Mouse (Mus musculus) induced T-regulatory cell, adult 2 months (primary cell): ENCODE data around the gene Olfr520.
"Not testable (repeated sequence)": the region's sequence is repeated elsewhere in the genome, so short reads cannot be mapped to it uniquely, and the experiment has no call there.

ENCODE experiments used
- DNase-seq: peaks from one replicate; pipeline ENCODE4 v3.0.0-alpha.2; 2012; ENCODE audit warnings: low read depth

Gene Olfr520

GRCm38 (mm10) chr7:99712431-99712830 is 17.6 kb upstream of the Olfr520 start:
- DNase-seq = no peak

DNA sequence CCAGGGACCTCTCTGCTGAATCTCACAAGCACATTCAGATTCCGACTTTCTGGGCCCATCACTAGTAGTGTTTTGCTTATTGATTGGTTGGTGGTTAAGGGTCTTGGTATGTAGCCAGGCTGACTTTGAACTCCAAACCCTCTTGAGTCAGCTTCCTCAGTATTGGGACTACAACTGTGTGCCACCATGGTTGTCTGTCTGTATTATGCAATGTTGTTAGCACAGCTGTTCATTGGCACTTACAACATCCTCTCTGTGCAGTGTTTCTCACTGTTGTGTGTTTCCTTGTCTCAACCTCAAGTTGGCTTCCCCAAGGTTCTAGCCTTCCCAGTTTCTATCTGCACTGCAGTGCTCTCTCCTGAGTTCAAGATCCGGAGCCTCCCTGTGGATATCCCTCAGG is 13.5 kb upstream of the Olfr520 start:
- DNase-seq = no peak

DNA sequence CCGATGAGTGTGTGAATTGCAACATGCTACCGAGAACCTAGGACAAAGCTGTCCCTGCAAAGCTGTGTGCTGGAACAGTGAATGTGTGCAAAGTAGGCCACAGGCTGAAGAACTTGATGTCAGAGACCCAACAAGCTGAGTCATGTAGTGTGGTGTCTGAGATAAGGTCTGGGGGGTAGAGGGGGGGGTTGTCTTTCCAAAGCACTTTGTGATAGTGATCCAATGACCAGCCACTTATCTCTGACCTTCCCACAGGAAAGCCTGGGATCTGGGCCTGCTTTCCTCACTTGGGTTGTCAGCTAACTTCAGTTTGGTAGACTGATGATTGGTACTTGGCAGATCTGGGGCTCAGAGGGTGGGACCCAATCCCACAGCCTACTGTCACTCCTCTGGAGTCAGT is 4.5 kb downstream of the Olfr520 start:
- DNase-seq = no peak

GRCm38 (mm10) chr7:99735491-99735890 is 5.4 kb downstream of the Olfr520 start:
- not testable (repeated sequence) for DNase-seq

GRCm38 (mm10) chr7:99739276-99739675 is 9.2 kb downstream of the Olfr520 start:
- DNase-seq = no peak

- no peak for DNase-seq
Measured at GRCm38 (mm10) chr7:99763207-99763606, 33.1 kb downstream of the Olfr520 start, which contains the start of gene Olfr521. Olfr521 (plus strand) TSS chr7:99763507.

GRCm38 (mm10) chr7:99781385-99781784 is 51.3 kb downstream of the Olfr520 start:
- peak; percentile 35 for DNase-seq

DNA sequence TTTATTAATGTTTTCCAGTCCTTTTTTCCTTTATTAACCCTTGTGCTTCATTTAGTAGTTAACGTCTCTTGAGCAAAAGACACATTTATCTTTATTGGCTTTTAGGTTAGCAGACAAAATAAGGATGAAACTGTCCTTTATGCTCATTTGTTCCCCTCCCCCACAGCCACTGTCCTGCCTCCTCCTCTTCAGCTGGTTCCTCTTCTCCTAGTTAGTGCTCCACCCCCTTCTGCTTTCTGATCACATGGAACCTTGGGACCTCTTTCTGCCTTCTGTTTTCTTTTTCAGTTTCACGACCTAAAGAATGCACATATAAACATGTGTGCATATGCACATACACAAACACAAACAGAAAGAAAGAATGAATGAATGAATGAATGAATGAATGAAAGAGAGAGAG is 51.8 kb downstream of the Olfr520 start:
- no peak for DNase-seq

- peak; percentile 39 for DNase-seq
Measured at GRCm38 (mm10) chr7:99783421-99783820, 53.3 kb downstream of the Olfr520 start.

DNA sequence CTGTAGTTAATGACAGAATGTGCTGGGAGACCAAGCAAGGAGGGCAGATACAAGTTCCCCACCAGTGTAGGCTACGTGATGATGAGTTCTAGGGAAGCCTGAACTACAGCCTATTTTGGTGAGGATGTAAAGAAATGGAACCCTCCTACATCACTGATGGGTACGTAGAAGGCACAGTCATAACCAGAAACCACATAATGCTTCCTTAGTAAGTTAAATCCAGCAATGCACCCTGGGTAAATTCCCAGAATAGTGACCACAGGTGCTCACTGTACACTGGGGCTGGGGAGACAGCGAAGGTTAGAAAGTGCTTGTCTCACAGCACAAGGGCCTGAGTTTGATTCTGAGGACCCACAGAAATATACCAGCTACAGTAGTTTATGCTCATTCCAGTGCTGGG is 55.5 kb downstream of the Olfr520 start:
- peak; percentile 42 for DNase-seq
